Mouse (Mus musculus): ENCODE measurements around the gene Ms4a18. TPM values are rescaled to one million over a fixed set of nuclear protein-coding genes. Genes with fewer than 3 reads are reported as not detected.

The Ms4a18 gene
- polyA plus RNA-seq, 1 experiment from 2014 or later = not detected

- peak overlapping the region; percentile 9; the same call in 1 of the 2 replicates for H3K27ac ChIP-seq
- H3K4me1 ChIP-seq = peaks cover 2% of the 10 kb centered on the region; the same call in 1 of the 2 replicates
- H3K4me3 ChIP-seq = no peak overlapping the region
- ATAC-seq (ENCODE audit: borderline replicate concordance, extremely low read depth, low FRiP score, low TSS enrichment) = peak; percentile 66; the same call in 1 of the 2 replicates
- 20% methylated on average over 11 of the region's 11 CpGs for WGBS
- H3K4me2 ChIP-seq = no peak overlapping the region
- no peaks in the 10 kb centered on the region for H3K36me3 ChIP-seq
- peaks cover 4% of the 10 kb centered on the region; the same call in 1 of the 2 replicates for H3K27me3 ChIP-seq
- no peak overlapping the region for H3K9ac ChIP-seq
- H3K9me3 ChIP-seq = no peaks in the 10 kb centered on the region
Observed at GRCm38 (mm10) chr19:10959085-10959977, 58.5 kb downstream of the Ms4a18 start.

GRCm38 (mm10) chr19:10952021-10952939 lies 65.6 kb downstream of the Ms4a18 start:
- H3K36me3 ChIP-seq = no peaks in the 10 kb centered on the region
- H3K27ac ChIP-seq = peak overlapping the region; percentile 79
- 40% methylated on average over 11 of the region's 11 CpGs for WGBS
- H3K4me3 ChIP-seq = no peak overlapping the region
- peak overlapping the region; percentile 9; the same call in 1 of the 2 replicates for H3K4me2 ChIP-seq
- peak; percentile 69 for ATAC-seq (ENCODE audit: borderline replicate concordance, extremely low read depth, low FRiP score, low TSS enrichment)
- peaks cover 7% of the 10 kb centered on the region; the same call in 1 of the 2 replicates for H3K27me3 ChIP-seq
- H3K9me3 ChIP-seq = no peaks in the 10 kb centered on the region
- peaks cover 25% of the 10 kb centered on the region for H3K4me1 ChIP-seq
- no peak overlapping the region for H3K9ac ChIP-seq

- 0 out of 2 replicates have a peak, but pooled peaks cover 3% of the 10 kb centered on the region for H3K27me3 ChIP-seq
- H3K4me1 ChIP-seq = peaks cover 34% of the 10 kb centered on the region
- H3K4me2 ChIP-seq = peak overlapping the region; percentile 91
- H3K9me3 ChIP-seq = no peaks in the 10 kb centered on the region
- peaks cover 6% of the 10 kb centered on the region for H3K36me3 ChIP-seq
- peak overlapping the region; percentile 38; the same call in 1 of the 2 replicates for H3K27ac ChIP-seq
- H3K4me3 ChIP-seq = peak overlapping the region; percentile 77
- peak overlapping the region; percentile 13; the same call in 1 of the 2 replicates for H3K9ac ChIP-seq
- ATAC-seq (ENCODE audit: borderline replicate concordance, extremely low read depth, low FRiP score, low TSS enrichment) = no peak
- WGBS = 27% methylated on average over 9 of the region's 9 CpGs
Observed at GRCm38 (mm10) chr19:10949558-10949957, 68.3 kb downstream of the Ms4a18 start.

- no peaks in the 10 kb centered on the region for H3K9me3 ChIP-seq
- ATAC-seq (ENCODE audit: borderline replicate concordance, extremely low read depth, low FRiP score, low TSS enrichment) = peak; percentile 93
- H3K36me3 ChIP-seq = peaks cover 10% of the 10 kb centered on the region
- H3K4me1 ChIP-seq = peaks cover 34% of the 10 kb centered on the region
- peak within 1 kb of the TSS; percentile 38; the same call in 1 of the 2 replicates for H3K27ac ChIP-seq
- under 1% methylated on average over 30 of the region's 30 CpGs for WGBS
- H3K27me3 ChIP-seq = 0 out of 2 replicates have a peak, but pooled peaks cover 3% of the 10 kb centered on the region
- H3K9ac ChIP-seq = peak within 1 kb of the TSS; percentile 82
- peak within 1 kb of the TSS; percentile 77 for H3K4me3 ChIP-seq
- peak within 1 kb of the TSS; percentile 91 for H3K4me2 ChIP-seq
Observed at GRCm38 (mm10) chr19:10949112-10949511, 68.7 kb downstream of the Ms4a18 start, which contains the start of gene Ccdc86. Gene Ccdc86 (minus strand): TSS chr19:10949266.

- 0% methylated on average over 20 of the region's 20 CpGs for whole genome bisulfite sequencing
- no peak overlapping the region for H3K27ac ChIP-seq
- peak overlapping the region; percentile 77 for H3K4me3 ChIP-seq
- H3K36me3 ChIP-seq = peaks cover 15% of the 10 kb centered on the region
- no peak for ATAC-seq (ENCODE audit: borderline replicate concordance, extremely low read depth, low FRiP score, low TSS enrichment)
- peak overlapping the region; percentile 82 for H3K9ac ChIP-seq
- H3K9me3 ChIP-seq = no peaks in the 10 kb centered on the region
- peaks cover 34% of the 10 kb centered on the region for H3K4me1 ChIP-seq
- peak overlapping the region; percentile 91 for H3K4me2 ChIP-seq
- H3K27me3 ChIP-seq = 0 out of 2 replicates have a peak, but pooled peaks cover 3% of the 10 kb centered on the region
Observed at GRCm38 (mm10) chr19:10948416-10948815, 69.4 kb downstream of the Ms4a18 start.

- WGBS = 91% methylated on average over 5 of the region's 5 CpGs
- H3K4me3 ChIP-seq = peak overlapping the region; percentile 77
- ATAC-seq (ENCODE audit: borderline replicate concordance, extremely low read depth, low FRiP score, low TSS enrichment) = no peak
Observed at GRCm38 (mm10) chr19:10947219-10947618, 70.6 kb downstream of the Ms4a18 start.

More at GRCm38 (mm10) chr19:10947219-10947618, 70.6 kb downstream of the Ms4a18 start:
- H3K9me3 ChIP-seq = no peaks in the 10 kb centered on the region
- peak overlapping the region; percentile 91 for H3K4me2 ChIP-seq
- peak overlapping the region; percentile 82; the same call in 1 of the 2 replicates for H3K9ac ChIP-seq
- H3K27me3 ChIP-seq = no peaks in the 10 kb centered on the region
- H3K27ac ChIP-seq = no peak overlapping the region
- peaks cover 30% of the 10 kb centered on the region for H3K4me1 ChIP-seq
- H3K36me3 ChIP-seq = peaks cover 26% of the 10 kb centered on the region

Other genes starting within 250 kb of the Ms4a18 start
- gene Cd6, start 188.0 kb downstream of the Ms4a18 start, polyA plus RNA-seq (2015; fragmentation: Nextera tagmentation; extraction: Ambion mirVana) = 0.11 and 0.60 TPM in 2 replicates
- 0.42 and 0.46 TPM in 2 replicates for gene Slc15a3, start 178.3 kb downstream of the Ms4a18 start, polyA plus RNA-seq (2015; fragmentation: Nextera tagmentation; extraction: Ambion mirVana)
- 75.9 TPM in 2 replicates for gene Tmem132a, start 148.1 kb downstream of the Ms4a18 start, polyA plus RNA-seq (2015; fragmentation: Nextera tagmentation; extraction: Ambion mirVana)
- gene Tmem109, start 136.0 kb downstream of the Ms4a18 start, polyA plus RNA-seq (2015; fragmentation: Nextera tagmentation; extraction: Ambion mirVana) = 138 TPM in 2 replicates
- 35.8 and 39.8 TPM in 2 replicates for gene Prpf19, start 122.8 kb downstream of the Ms4a18 start, polyA plus RNA-seq (2015; fragmentation: Nextera tagmentation; extraction: Ambion mirVana)
- gene Zp1, start 97.4 kb downstream of the Ms4a18 start, polyA plus RNA-seq (2015; fragmentation: Nextera tagmentation; extraction: Ambion mirVana) = not detected in 2 replicates
- 0.09 and 0.11 TPM in 2 replicates for gene Ptgdr2, start 80.9 kb downstream of the Ms4a18 start, polyA plus RNA-seq (2015; fragmentation: Nextera tagmentation; extraction: Ambion mirVana)
- 26.2 and 26.6 TPM in 2 replicates for gene Ccdc86, start 68.8 kb downstream of the Ms4a18 start, polyA plus RNA-seq (2015; fragmentation: Nextera tagmentation; extraction: Ambion mirVana)
- not detected in 2 replicates for gene Ms4a10, start 43.4 kb downstream of the Ms4a18 start, polyA plus RNA-seq (2015; fragmentation: Nextera tagmentation; extraction: Ambion mirVana)
- 0.27 TPM in 1 of 2 replicates, not detected in the other for gene Ms4a15, start 24.8 kb downstream of the Ms4a18 start, polyA plus RNA-seq (2015; fragmentation: Nextera tagmentation; extraction: Ambion mirVana)
- gene Ms4a8a, start 63.1 kb upstream of the Ms4a18 start, polyA plus RNA-seq (2015; fragmentation: Nextera tagmentation; extraction: Ambion mirVana) = 0.19 TPM in 1 of 2 replicates, not detected in the other
- not detected in 2 replicates for gene 1700017D01Rik, start 112.8 kb upstream of the Ms4a18 start, polyA plus RNA-seq (2015; fragmentation: Nextera tagmentation; extraction: Ambion mirVana)
- gene 1700025F22Rik, start 147.3 kb upstream of the Ms4a18 start, polyA plus RNA-seq (2015; fragmentation: Nextera tagmentation; extraction: Ambion mirVana) = not detected in 2 replicates
- gene Ms4a13, start 178.7 kb upstream of the Ms4a18 start, polyA plus RNA-seq (2015; fragmentation: Nextera tagmentation; extraction: Ambion mirVana) = not detected in 2 replicates
- gene Ms4a12, start 214.4 kb upstream of the Ms4a18 start, polyA plus RNA-seq (2015; fragmentation: Nextera tagmentation; extraction: Ambion mirVana) = not detected in 2 replicates
- not detected in 2 replicates for gene Ms4a1, start 248.2 kb upstream of the Ms4a18 start, polyA plus RNA-seq (2015; fragmentation: Nextera tagmentation; extraction: Ambion mirVana)

Data from lung, embryonic 15.5 days (tissue).